In the genomic region with DNA sequence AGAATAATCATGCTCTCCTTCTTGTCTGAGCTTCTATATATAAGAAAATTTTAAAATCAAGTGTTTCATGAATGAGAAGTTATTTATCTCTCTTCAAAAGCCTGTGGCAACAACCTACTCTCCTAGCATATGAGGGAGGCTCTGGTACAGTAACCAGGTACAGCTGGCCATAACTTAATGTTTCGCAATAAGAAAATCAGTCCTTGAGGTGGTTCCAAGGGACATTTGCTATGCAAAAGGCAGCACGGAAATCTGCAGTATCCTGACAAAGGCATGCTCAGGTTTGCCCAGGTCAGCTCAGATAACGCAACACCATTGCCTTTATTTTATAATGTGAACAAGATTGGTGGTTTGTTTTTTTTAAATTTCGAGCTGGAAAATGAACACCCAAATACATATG, we compare ENCODE assay signal across 20 mouse cellular contexts.
"Had no signal": no experiment of that assay in that cellular context is flagged by ENCODE, and none has a peak within 500 bp of the region (broad histone marks: within the 10 kb centered on the region; RNA-seq: fewer than 3 reads in every experiment).

No protein-coding gene starts in this region.

- H3K4me3 ChIP-seq: limb, embryonic 10.5 days; limb, embryonic 13.5 days; liver, embryonic 15.5 days; megakaryocyte, embryonic 14.5 days; midbrain, embryonic 10.5 days; midbrain, embryonic 13.5 days; myocyte; neural tube, embryonic 13.5 days; stomach, embryonic 15.5 days had no signal

- H3K4me1 ChIP-seq: midbrain, embryonic 10.5 days; stomach, embryonic 15.5 days had no signal

- ATAC-seq: hindbrain, embryonic 16.5 days; midbrain, embryonic 13.5 days; midbrain, embryonic 16.5 days had no signal

- H3K9ac ChIP-seq: limb, embryonic 13.5 days; liver, embryonic 15.5 days; midbrain, embryonic 13.5 days; neural tube, embryonic 13.5 days; stomach, embryonic 15.5 days had no signal

- H3K9me3 ChIP-seq: limb, embryonic 10.5 days; limb, embryonic 13.5 days; liver, embryonic 15.5 days; megakaryocyte, embryonic 14.5 days; midbrain, embryonic 13.5 days; stomach, embryonic 15.5 days had no signal

- H3K4me2 ChIP-seq: limb, embryonic 13.5 days; liver, embryonic 15.5 days; midbrain, embryonic 13.5 days; neural tube, embryonic 13.5 days; stomach, embryonic 15.5 days had no signal

- DNase-seq: kidney, adult 18-20 months; layer of hippocampus, adult 9-11 months; liver; lung, adult 2 months; lung, postnatal 36 days; retina, postnatal 1 day; right cerebral cortex, postnatal 25 days; spleen, adult 18-20 months; thymus, postnatal 25 days had no signal

- H3K27ac ChIP-seq: limb, embryonic 10.5 days; limb, embryonic 13.5 days; liver, embryonic 15.5 days; midbrain, embryonic 10.5 days; midbrain, embryonic 13.5 days; neural tube, embryonic 13.5 days; stomach, embryonic 15.5 days had no signal

- H3K27me3 ChIP-seq: limb, embryonic 13.5 days; liver, embryonic 15.5 days; megakaryocyte, embryonic 14.5 days; midbrain, embryonic 13.5 days; neural tube, embryonic 13.5 days; stomach, embryonic 15.5 days had no signal
